Mouse (Mus musculus) midbrain, embryonic 14.5 days (tissue): ENCODE measurements around the gene Srp68. TPM values are rescaled to one million over a fixed set of nuclear protein-coding genes. Genes with fewer than 3 reads are reported as not detected.
A peak's percentile ranks its signal among the peaks of the same experiment; 100 is the strongest.

Experiments used
- ATAC-seq: fragments of 200-750 bp; cut with Nextera tagmentation; 2 replicates; pipeline ENCODE4 v1.8.0; 2017; ENCODE audit warnings: moderate number of reproducible peaks, moderate library complexity; ENCODE audit not compliant: low FRiP score, low TSS enrichment
- DNase-seq: peaks from one replicate; pipeline ENCODE4 v3.0.0-alpha.2; 2015
- H3K27ac ChIP-seq: fragments of 300-500 bp; sonication (generic); replicated peaks from 2 replicates; pipeline ENCODE4 v1.5.1; 2014; ENCODE audit warnings: mild to moderate bottlenecking, low read depth, low read length, moderate library complexity
- H3K27me3 ChIP-seq: fragments of 300-500 bp; sonication (generic); 2 replicates; pipeline ENCODE4 v1.6.1; 2014; ENCODE audit warnings: low read length, control low read depth, mixed read lengths; ENCODE audit not compliant: control insufficient read depth, insufficient read depth
- H3K36me3 ChIP-seq: fragments of 300-500 bp; sonication (generic); 2 replicates; pipeline ENCODE4 v1.6.1; 2014; ENCODE audit warnings: low read length, control low read depth; ENCODE audit not compliant: control insufficient read depth, insufficient read depth
- H3K4me1 ChIP-seq: fragments of 300-500 bp; sonication (generic); 2 replicates; pipeline ENCODE4 v1.6.1; 2014; ENCODE audit warnings: mild to moderate bottlenecking, antibody characterized with exemption, low read length, control low read depth; ENCODE audit not compliant: control insufficient read depth, insufficient read depth
- H3K4me2 ChIP-seq: fragments of 300-500 bp; sonication (generic); 2 replicates; pipeline ENCODE4 v1.6.1; 2014; ENCODE audit warnings: mild to moderate bottlenecking, low read length, moderate library complexity
- H3K4me3 ChIP-seq: fragments of 300-500 bp; sonication (generic); replicated peaks from 2 replicates; pipeline ENCODE4 v1.5.1; 2014; ENCODE audit warnings: low read depth, low read length
- H3K9ac ChIP-seq: fragments of 300-500 bp; sonication (generic); replicated peaks from 2 replicates; pipeline ENCODE4 v1.6.1; 2014; ENCODE audit warnings: mild to moderate bottlenecking, low read length, moderate library complexity
- H3K9me3 ChIP-seq: fragments of 300-500 bp; sonication (generic); 2 replicates; pipeline ENCODE4 v1.6.1; 2016; ENCODE audit warnings: low read length, control low read depth, mixed read lengths; ENCODE audit not compliant: control insufficient read depth
- WGBS: fragments of 180-500 bp; shearing (Covaris S2); extraction: QIAGEN DNeasy Blood & Tissue Kit; methylation state at CpG from one replicate; pipeline ENCODE4 v1.1.7; 2014; 5-methylcytosine and 5-hydroxymethylcytosine counted together
- polyA plus RNA-seq: library from polyadenylated mRNA; unstranded; fragments of >200 nt; fragmentation: Nextera tagmentation; extraction: Ambion mirVana; gene quantifications from 2 replicates; pipeline ENCODE4 v1.2.1, GENCODE M21; 2014

Srp68 gene
- polyA plus RNA-seq, 1 experiment from 2014 or later: 57.1 TPM

- Histone ChIP-seq H3K4me3 (no peak overlapping the region), H3K27ac (no peak overlapping the region), H3K4me2 (no peak overlapping the region), H3K27me3 (peaks cover 3% of the 10 kb centered on the region; the same call in 1 of the 2 replicates), H3K9me3 (no peaks in the 10 kb centered on the region), H3K9ac (no peak overlapping the region), H3K36me3 (0 out of 2 replicates have a peak, but pooled peaks cover 7% of the 10 kb centered on the region), H3K4me1 (no peaks in the 10 kb centered on the region)
- ATAC-seq: no peak
- no peak for DNase-seq
- 88% methylated on average over 6 of the region's 6 CpGs for WGBS
Measured at GRCm38 (mm10) chr11:116215991-116216390, 58.0 kb downstream of the Srp68 start.

DNA sequence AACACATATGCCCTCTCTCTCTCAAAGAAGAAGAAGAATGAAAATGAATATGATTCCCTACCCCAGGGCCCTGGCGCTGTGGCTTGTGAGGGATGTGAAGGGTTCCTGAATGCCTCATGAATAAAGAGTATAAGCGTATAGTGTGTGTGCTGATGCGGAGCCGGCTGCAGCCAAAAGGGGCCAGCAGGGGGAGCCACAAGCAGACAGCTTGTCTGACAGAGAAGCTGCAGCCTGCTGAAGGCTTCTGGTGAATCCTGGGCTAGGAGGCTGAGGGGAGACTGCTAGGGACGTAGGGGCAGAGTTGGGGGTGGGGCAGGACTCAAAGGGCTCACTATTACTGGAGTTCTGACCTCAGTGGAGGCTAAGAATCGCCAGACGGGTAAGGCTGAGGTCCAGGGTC lies 58.8 kb downstream of the Srp68 start:
- no peak overlapping the region for H3K4me2 ChIP-seq
- DNase-seq (peak; percentile 2), ATAC-seq (no peak)
- no peaks in the 10 kb centered on the region for H3K9me3 ChIP-seq
- no peak overlapping the region for H3K4me3 ChIP-seq
- no peak overlapping the region for H3K9ac ChIP-seq
- H3K36me3 ChIP-seq: 0 out of 2 replicates have a peak, but pooled peaks cover 7% of the 10 kb centered on the region
- 75% methylated on average over 7 of the region's 7 CpGs for WGBS
- H3K27ac ChIP-seq: no peak overlapping the region
- H3K4me1 ChIP-seq: no peaks in the 10 kb centered on the region
- H3K27me3 ChIP-seq: no peaks in the 10 kb centered on the region

DNA sequence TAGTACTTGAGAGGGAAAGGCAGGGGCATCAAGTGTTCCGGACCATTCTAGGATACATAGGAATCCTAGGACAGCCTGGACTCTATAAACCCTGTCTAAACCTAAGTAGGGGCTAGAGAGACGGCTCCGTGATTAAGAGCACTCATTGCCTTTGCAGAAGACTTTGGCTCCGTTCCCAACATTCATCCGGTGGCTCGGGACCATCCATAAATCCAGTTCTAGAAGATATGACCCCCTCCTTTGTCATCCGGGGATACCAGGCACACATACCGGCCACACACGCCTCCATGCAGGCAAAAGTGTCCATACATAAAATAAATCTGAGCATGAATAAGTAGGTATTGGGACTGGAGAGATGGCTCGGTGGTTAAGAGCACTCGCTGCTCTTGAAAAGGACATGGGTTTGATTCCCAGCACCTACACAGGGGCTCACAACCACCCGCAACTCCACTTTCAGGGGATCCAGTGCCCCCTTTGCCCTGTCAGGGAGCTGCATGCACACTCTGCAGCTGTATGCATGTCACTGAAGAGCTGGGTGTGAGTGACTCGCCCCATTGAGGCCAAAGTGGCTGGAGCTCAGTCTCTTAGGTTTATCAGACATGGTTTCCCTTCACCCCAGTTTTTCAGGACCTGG lies 60.0 kb downstream of the Srp68 start:
- ATAC-seq: no peak
- whole genome bisulfite sequencing: 93% methylated on average over 13 of the region's 13 CpGs
- Histone ChIP-seq H3K27me3 (no peaks in the 10 kb centered on the region), H3K27ac (no peak overlapping the region), H3K9me3 (no peaks in the 10 kb centered on the region), H3K4me2 (no peak overlapping the region), H3K9ac (no peak overlapping the region), H3K4me1 (no peaks in the 10 kb centered on the region), H3K36me3 (0 out of 2 replicates have a peak, but pooled peaks cover 7% of the 10 kb centered on the region), H3K4me3 (no peak overlapping the region)
- no peak for DNase-seq

DNA sequence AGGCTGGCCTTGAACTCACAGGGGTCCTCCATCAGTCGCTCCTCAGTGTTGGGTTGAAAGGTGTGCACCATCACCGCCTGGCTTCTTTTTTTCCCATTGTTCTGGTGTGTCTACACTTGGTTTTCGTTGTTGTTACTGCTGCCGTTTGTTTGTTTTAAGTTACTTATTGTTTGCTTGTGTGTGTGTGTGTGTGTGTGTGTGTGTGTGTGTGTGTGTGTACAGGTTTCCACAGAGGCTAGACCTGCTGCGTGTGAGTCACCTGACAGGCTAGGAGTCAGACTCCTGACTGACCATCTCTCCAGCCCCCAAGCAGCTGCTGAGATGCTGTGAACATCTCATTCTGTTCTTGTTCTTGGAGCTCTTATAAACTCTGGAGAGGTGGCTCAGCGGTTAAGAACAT lies 61.2 kb downstream of the Srp68 start:
- Histone ChIP-seq H3K4me3 (no peak overlapping the region), H3K9me3 (no peaks in the 10 kb centered on the region), H3K4me2 (no peak overlapping the region), H3K9ac (no peak overlapping the region), H3K27ac (no peak overlapping the region), H3K36me3 (0 out of 2 replicates have a peak, but pooled peaks cover 7% of the 10 kb centered on the region), H3K27me3 (no peaks in the 10 kb centered on the region), H3K4me1 (no peaks in the 10 kb centered on the region)
- ATAC-seq: no peak
- 94% methylated on average over 6 of the region's 6 CpGs for WGBS
- DNase-seq: no peak

DNA sequence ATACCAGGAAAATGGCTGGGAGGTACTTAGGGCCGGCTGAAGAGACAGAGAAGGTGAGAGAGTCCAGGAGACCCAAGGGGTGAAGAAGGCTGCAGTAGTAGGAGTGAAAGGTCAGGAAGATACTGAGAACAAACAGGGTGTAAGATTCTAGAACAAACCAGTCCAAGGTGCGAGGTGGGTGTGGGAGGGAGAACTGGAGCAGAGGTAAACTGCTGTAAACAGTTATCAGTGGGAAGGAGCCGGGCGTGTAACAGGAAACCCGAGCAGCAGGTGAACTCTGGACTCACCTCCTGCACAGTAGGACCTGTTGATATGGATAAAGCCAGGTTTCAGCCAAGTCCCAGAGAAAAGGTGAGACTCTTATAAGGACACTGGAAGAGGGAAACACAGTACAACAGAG lies 63.3 kb downstream of the Srp68 start:
- H3K4me3 ChIP-seq: no peak overlapping the region
- H3K4me1 ChIP-seq: no peaks in the 10 kb centered on the region
- H3K4me2 ChIP-seq: no peak overlapping the region
- DNase-seq: no peak
- peaks cover 23% of the 10 kb centered on the region for H3K36me3 ChIP-seq
- H3K9me3 ChIP-seq: no peaks in the 10 kb centered on the region
- H3K27ac ChIP-seq: no peak overlapping the region
- ATAC-seq: no peak
- H3K27me3 ChIP-seq: no peaks in the 10 kb centered on the region
- no peak overlapping the region for H3K9ac ChIP-seq
- 70% methylated on average over 5 of the region's 5 CpGs for WGBS

DNA sequence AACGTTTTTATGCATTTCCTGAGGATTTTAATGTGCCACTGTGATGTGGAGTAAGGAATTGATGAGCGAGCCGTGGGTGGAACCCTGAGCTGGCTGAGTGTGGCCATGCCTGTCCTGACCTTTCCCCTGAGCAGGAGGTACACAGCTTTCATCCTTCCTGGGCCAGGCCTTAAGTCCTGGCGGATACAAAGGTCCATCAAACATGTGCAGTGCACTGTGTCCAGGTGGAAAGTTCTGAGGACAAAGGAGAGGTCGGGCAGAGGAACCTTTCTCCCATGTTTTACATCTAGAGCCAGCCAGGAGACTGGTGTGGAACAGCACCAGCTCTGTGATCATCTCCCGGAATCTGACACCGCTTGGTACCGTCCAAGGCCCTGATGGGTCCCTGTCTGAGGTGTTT lies 64.8 kb downstream of the Srp68 start:
- H3K36me3 ChIP-seq: peaks cover 30% of the 10 kb centered on the region
- no peaks in the 10 kb centered on the region for H3K9me3 ChIP-seq
- no peak overlapping the region for H3K27ac ChIP-seq
- H3K4me2 ChIP-seq: no peak overlapping the region
- H3K4me3 ChIP-seq: no peak overlapping the region
- ATAC-seq (no peak), DNase-seq (no peak)
- H3K27me3 ChIP-seq: no peaks in the 10 kb centered on the region
- WGBS: 79% methylated on average over 8 of the region's 8 CpGs
- no peaks in the 10 kb centered on the region for H3K4me1 ChIP-seq
- no peak overlapping the region for H3K9ac ChIP-seq

- no peak overlapping the region for H3K27ac ChIP-seq
- no peak overlapping the region for H3K9ac ChIP-seq
- peaks cover 30% of the 10 kb centered on the region for H3K36me3 ChIP-seq
- H3K4me2 ChIP-seq: no peak overlapping the region
- WGBS: 82% methylated on average over 3 of the region's 3 CpGs
- H3K27me3 ChIP-seq: no peaks in the 10 kb centered on the region
- H3K4me1 ChIP-seq: no peaks in the 10 kb centered on the region
- no peak overlapping the region for H3K4me3 ChIP-seq
- ATAC-seq: no peak
- no peaks in the 10 kb centered on the region for H3K9me3 ChIP-seq
- no peak for DNase-seq
Measured at GRCm38 (mm10) chr11:116208660-116209059, 65.4 kb downstream of the Srp68 start.

DNA sequence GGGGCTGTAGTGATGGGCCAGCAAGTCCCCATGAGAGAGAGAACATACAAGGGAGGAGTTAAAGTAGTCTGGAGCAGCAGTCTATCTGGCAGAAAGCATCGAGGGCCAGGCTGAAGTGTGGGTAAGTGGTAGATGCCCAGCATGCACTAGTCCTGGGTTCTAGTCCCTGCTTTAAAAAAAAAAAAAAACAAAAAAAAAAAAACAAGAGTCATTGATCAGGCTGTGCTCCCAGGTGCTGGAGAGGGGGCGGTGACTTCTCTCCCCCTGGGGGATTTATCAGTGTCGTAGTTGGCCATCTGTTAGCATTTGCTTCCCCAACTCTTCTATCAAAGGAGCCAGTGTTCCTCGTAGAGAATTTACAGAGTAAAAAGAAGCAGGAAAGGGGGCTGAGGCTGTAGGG lies 67.3 kb downstream of the Srp68 start:
- ATAC-seq (no peak), DNase-seq (no peak)
- no peak overlapping the region for H3K4me2 ChIP-seq
- no peaks in the 10 kb centered on the region for H3K4me1 ChIP-seq
- H3K4me3 ChIP-seq: no peak overlapping the region
- no peaks in the 10 kb centered on the region for H3K27me3 ChIP-seq
- H3K36me3 ChIP-seq: peaks cover 26% of the 10 kb centered on the region
- H3K9ac ChIP-seq: no peak overlapping the region
- 85% methylated on average over 4 of the region's 4 CpGs for WGBS
- no peak overlapping the region for H3K27ac ChIP-seq
- no peaks in the 10 kb centered on the region for H3K9me3 ChIP-seq

- ATAC-seq: no peak
- H3K9ac ChIP-seq: no peak overlapping the region
- H3K4me3 ChIP-seq: no peak overlapping the region
- no peaks in the 10 kb centered on the region for H3K27me3 ChIP-seq
- no peak for DNase-seq
- no peaks in the 10 kb centered on the region for H3K9me3 ChIP-seq
- no peak overlapping the region for H3K4me2 ChIP-seq
- 92% methylated on average over 3 of the region's 3 CpGs for WGBS
- peaks cover 24% of the 10 kb centered on the region for H3K36me3 ChIP-seq
- no peak overlapping the region for H3K27ac ChIP-seq
- peaks cover 3% of the 10 kb centered on the region; the same call in 1 of the 2 replicates for H3K4me1 ChIP-seq
Measured at GRCm38 (mm10) chr11:116203150-116203549, 70.9 kb downstream of the Srp68 start.
